Mouse (Mus musculus) limb, embryonic 15.5 days (tissue): Measurements from ENCODE around the gene Cplx2. TPM values are rescaled to one million over a fixed set of nuclear protein-coding genes. Genes with fewer than 3 reads are reported as not detected.
A peak's percentile ranks its signal among the peaks of the same experiment; 100 is the strongest.

Experiments used
- ATAC-seq: fragments of 200-750 bp; cut with Nextera tagmentation; 2 replicates; pipeline ENCODE4 v1.8.0; 2017; ENCODE audit warnings: low read depth, moderate TSS enrichment; ENCODE audit not compliant: insufficient number of reproducible peaks, low FRiP score, low TSS enrichment
- H3K27ac ChIP-seq: fragments of 300-500 bp; sonication (generic); 2 replicates; pipeline ENCODE4 v1.5.1; 2015; ENCODE audit warnings: moderate library complexity, mild to moderate bottlenecking, inconsistent platforms
- H3K27me3 ChIP-seq: fragments of 300-500 bp; sonication (generic); 2 replicates; pipeline ENCODE4 v1.6.1; 2015; ENCODE audit warnings: inconsistent platforms
- H3K36me3 ChIP-seq: fragments of 300-500 bp; sonication (generic); 2 replicates; pipeline ENCODE4 v1.6.1; 2015; ENCODE audit warnings: inconsistent platforms
- H3K4me1 ChIP-seq: fragments of 300-500 bp; sonication (generic); 2 replicates; pipeline ENCODE4 v1.6.1; 2015; ENCODE audit warnings: inconsistent platforms
- H3K4me2 ChIP-seq: fragments of 300-500 bp; sonication (generic); 2 replicates; pipeline ENCODE4 v1.6.1; 2015; ENCODE audit warnings: mild to moderate bottlenecking, inconsistent platforms
- H3K4me3 ChIP-seq: fragments of 300-500 bp; sonication (generic); 2 replicates; pipeline ENCODE4 v1.5.1; 2015; ENCODE audit warnings: mild to moderate bottlenecking, inconsistent platforms
- H3K9ac ChIP-seq: fragments of 300-500 bp; sonication (generic); 2 replicates; pipeline ENCODE4 v1.6.1; 2015; ENCODE audit warnings: inconsistent platforms
- H3K9me3 ChIP-seq: fragments of 300-500 bp; sonication (generic); 2 replicates; pipeline ENCODE4 v1.6.1; 2016; ENCODE audit warnings: inconsistent platforms
- WGBS: fragments of 180-500 bp; shearing (Covaris S2); methylation state at CpG from one replicate; pipeline ENCODE4 v1.1.7; 2015; 5-methylcytosine and 5-hydroxymethylcytosine counted together
- polyA plus RNA-seq: library from polyadenylated mRNA; unstranded; fragments of >200 nt; fragmentation: Nextera tagmentation; extraction: Ambion mirVana; gene quantifications from 2 replicates; pipeline ENCODE4 v1.2.1, GENCODE M21; 2015

Gene Cplx2
- polyA plus RNA-seq, 1 experiment from 2014 or later = 3.9 TPM

DNA sequence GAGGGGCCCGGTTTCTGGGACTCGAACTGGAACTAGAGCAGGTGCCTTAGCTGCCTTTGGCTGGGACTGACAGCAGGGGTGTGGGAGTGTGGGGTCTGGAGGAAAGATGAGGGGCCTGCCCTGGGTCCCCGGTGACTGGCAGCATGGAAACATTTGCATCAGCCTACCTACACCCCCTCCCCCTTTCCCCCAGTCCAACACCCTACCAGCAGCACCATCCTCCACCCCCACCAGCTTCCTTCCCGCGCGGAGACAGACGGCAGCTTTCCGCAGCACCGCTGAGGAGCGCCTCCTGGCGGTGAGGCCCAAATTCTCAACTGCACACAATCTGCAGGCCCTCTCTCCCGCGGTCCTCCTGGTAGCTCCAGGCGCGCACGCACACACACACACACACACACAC, 1.5 kb downstream of the Cplx2 start:
- H3K27me3 ChIP-seq = peaks cover 53% of the 10 kb centered on the region
- H3K36me3 ChIP-seq = no peaks in the 10 kb centered on the region
- H3K9ac ChIP-seq = no peak overlapping the region
- ATAC-seq = no peak
- WGBS = 3% methylated on average over 10 of the region's 16 CpGs
- peaks cover 36% of the 10 kb centered on the region for H3K4me1 ChIP-seq
- no peak overlapping the region for H3K27ac ChIP-seq
- H3K4me3 ChIP-seq = no peak overlapping the region
- H3K4me2 ChIP-seq = 0 out of 2 replicates have a peak overlapping the region, but pooled peaks have one; percentile 7
- H3K9me3 ChIP-seq = no peaks in the 10 kb centered on the region

DNA sequence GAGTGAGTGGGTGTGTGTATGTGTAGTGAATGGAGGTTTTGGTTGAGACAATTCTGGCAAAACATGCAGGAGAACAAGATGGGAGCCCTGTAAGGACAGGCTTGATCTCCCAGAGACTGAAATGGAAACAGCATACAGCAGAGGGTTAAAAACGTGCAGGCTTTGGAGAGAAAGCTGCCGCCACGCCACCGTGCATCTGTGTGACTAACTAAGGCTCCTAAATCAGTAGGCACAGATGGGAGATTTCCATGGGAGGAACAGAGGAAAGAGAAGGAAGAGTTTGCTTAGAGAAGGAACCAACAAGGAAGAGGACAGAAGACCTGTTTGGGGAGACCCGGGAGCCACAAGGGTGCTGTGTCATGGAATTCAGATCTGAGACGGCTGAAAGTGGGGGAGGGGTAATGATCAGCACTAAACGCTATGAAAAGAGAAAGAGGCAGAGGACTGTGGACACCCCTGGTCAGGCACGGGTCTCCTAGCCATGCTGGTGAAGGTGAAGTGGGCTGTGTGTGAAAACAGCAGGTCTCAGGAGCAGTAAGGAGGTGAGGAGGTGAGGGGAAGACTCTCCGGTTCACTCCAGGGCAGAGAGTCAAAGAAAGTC, 3.1 kb downstream of the Cplx2 start:
- Histone ChIP-seq H3K27ac (no peak overlapping the region), H3K27me3 (peaks cover 48% of the 10 kb centered on the region), H3K4me2 (no peak overlapping the region), H3K36me3 (no peaks in the 10 kb centered on the region), H3K9ac (no peak overlapping the region), H3K9me3 (no peaks in the 10 kb centered on the region), H3K4me3 (no peak overlapping the region), H3K4me1 (peaks cover 36% of the 10 kb centered on the region)
- WGBS = 41% methylated on average over 9 of the region's 9 CpGs
- no peak for ATAC-seq

DNA sequence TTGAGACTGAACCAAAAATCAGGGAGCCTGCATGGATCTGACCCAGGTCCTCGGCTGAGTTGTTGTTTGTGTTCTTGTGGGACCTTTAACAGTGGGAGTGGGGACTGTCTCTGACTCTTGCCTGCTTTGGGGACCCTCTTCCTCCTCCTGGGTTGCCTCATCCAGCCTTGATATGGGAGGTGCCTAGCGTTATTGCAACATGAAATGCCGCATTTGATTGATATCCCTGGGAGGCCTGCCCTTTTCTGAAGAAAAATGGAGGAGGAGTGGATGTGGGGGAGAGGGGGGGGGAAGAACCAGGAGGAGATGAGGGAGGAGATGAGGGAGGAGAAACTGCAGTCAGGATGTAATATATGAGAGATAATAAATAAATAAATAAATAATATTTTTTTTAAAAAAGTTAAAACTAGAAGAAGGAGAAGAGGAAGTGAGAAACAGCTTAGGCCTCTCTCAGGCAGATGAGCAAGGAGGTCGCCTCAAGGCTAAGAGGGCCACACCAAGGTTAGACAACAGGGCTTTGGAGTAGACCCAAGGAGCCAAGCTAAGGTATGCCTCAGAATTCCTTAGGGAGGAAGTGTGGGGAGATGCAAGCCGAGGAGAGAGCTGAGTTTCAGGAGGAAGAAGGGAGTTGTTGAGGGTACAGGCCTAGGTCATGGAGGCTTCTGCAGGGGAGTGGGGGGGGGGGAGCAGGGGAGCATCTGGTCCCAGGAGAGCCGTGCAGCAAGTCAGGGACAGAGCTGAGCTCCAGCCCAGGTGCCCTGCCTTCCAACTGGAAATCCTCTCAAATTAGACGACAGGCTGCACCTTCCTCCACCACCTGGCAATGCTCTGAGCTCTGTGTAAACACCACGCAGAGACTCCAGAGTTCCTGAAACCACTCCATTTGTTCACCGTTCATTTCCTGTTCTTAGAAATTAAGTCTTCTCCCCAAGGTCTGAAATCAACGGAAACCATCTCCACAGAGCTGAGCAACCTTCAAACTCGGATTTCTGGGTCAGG, 4.6 kb downstream of the Cplx2 start:
- 43% methylated on average over 11 of the region's 11 CpGs for WGBS
- Histone ChIP-seq H3K27ac (no peak overlapping the region), H3K9me3 (no peaks in the 10 kb centered on the region), H3K4me1 (peaks cover 29% of the 10 kb centered on the region), H3K4me3 (no peak overlapping the region), H3K9ac (no peak overlapping the region), H3K36me3 (no peaks in the 10 kb centered on the region), H3K4me2 (no peak overlapping the region), H3K27me3 (peaks cover 35% of the 10 kb centered on the region)
- ATAC-seq = no peak

DNA sequence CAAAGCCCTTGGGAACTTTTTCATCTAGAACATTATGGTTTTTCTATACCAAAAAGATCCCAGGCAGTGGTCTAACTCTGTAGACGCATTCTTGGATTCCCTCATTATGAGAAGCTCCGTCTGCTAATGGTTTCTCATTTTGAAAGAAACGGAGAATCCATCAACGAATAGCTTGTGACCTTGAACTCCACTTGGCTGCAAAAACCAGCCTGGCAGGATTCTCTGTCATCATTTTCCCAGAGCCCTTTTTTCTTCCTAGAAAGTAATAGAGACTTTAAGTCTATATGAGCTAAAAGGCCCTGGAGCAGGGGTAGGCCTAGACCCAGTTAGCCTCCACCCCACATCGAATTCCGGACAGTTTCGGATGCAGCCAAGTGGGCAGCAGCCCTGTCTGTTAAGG, 5.6 kb downstream of the Cplx2 start:
- 68% methylated on average over 7 of the region's 7 CpGs for WGBS
- peaks cover 20% of the 10 kb centered on the region for H3K4me1 ChIP-seq
- no peak for ATAC-seq

DNA sequence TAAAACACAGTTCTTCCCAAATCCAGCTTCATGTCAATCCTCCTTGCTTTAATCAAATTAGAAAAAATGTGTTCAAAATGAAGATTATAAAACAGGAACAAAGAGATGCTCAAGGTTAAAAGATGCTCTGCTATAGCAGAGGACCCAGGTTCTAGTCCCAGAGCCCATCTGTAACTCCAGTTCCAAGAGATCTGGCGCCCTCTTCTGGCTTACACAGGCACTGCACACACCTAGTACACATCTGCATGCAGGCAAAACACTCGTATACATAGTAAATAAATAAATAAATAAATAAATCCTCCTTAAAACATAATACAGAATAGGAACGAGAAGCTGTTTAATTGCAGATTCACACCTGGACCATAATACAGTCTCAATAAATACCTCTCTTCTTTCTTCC, 6.9 kb downstream of the Cplx2 start:
- no peaks in the 10 kb centered on the region for H3K9me3 ChIP-seq
- no peak overlapping the region for H3K4me2 ChIP-seq
- peaks cover 9% of the 10 kb centered on the region; the same call in 1 of the 2 replicates for H3K4me1 ChIP-seq
- no peak overlapping the region for H3K9ac ChIP-seq
- H3K27ac ChIP-seq = no peak overlapping the region
- no peak for ATAC-seq
- no peaks in the 10 kb centered on the region for H3K36me3 ChIP-seq
- H3K27me3 ChIP-seq = 0 out of 2 replicates have a peak, but pooled peaks cover 19% of the 10 kb centered on the region
- no peak overlapping the region for H3K4me3 ChIP-seq
- 60% methylated on average over 3 of the region's 3 CpGs for WGBS

More for the DNA sequence above, 5.6 kb downstream of the Cplx2 start:
- H3K4me2 ChIP-seq = no peak overlapping the region
- H3K27ac ChIP-seq = peak overlapping the region; percentile 33; the same call in 1 of the 2 replicates
- peaks cover 28% of the 10 kb centered on the region for H3K27me3 ChIP-seq
- no peak overlapping the region for H3K4me3 ChIP-seq
- H3K36me3 ChIP-seq = no peaks in the 10 kb centered on the region
- H3K9ac ChIP-seq = no peak overlapping the region
- H3K9me3 ChIP-seq = no peaks in the 10 kb centered on the region

DNA sequence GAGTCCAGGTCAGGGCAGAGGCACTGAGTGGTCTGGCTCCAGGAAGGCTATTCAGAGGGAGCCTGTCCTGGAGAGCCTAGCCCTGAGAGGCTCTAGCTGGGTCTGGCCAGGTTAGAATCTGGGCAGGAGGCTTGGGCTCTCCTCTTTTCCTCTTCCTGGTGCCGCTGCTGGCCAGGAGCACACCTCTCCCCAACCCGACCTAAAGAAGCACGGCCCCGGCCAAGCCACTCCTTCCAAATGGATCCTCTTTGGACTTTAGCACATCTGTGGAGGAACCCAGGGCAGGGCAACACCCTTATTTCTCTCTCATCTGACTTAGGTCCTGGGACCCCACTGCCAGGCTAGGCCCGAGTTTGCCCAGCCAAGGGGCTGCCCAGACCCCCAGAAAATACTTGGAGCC, 9.3 kb downstream of the Cplx2 start:
- peaks cover 17% of the 10 kb centered on the region; the same call in 1 of the 2 replicates for H3K4me1 ChIP-seq
- no peaks in the 10 kb centered on the region for H3K9me3 ChIP-seq
- H3K9ac ChIP-seq = no peak overlapping the region
- WGBS = 87% methylated on average over 4 of the region's 5 CpGs
- H3K4me3 ChIP-seq = no peak overlapping the region
- H3K4me2 ChIP-seq = no peak overlapping the region
- ATAC-seq = no peak
- no peaks in the 10 kb centered on the region for H3K36me3 ChIP-seq
- peaks cover 6% of the 10 kb centered on the region; the same call in 1 of the 2 replicates for H3K27me3 ChIP-seq
- H3K27ac ChIP-seq = no peak overlapping the region

DNA sequence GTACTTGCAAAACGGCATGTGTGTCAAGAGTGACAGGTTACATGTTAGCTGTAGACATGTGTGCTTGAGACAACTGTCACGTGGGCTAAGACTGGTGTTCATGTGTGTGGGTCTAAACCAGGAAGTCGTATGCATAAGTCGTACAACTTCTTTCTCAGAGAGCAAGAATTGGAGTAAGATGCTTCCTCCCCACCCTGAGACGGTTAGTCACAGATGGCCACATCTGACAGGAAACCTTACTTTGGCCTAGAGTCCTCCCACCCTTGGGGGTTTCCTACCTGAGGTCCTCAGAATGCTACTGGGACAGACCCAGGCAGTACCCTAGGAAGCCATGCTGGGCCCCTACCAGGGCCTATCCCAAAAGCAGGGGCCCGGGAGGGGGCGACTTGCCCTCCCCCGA, 10.2 kb downstream of the Cplx2 start:
- ATAC-seq = no peak
- Histone ChIP-seq H3K27me3 (peaks cover 10% of the 10 kb centered on the region; the same call in 1 of the 2 replicates), H3K4me3 (no peak overlapping the region), H3K9ac (no peak overlapping the region), H3K36me3 (no peaks in the 10 kb centered on the region), H3K4me2 (no peak overlapping the region), H3K27ac (no peak overlapping the region), H3K4me1 (peaks cover 11% of the 10 kb centered on the region; the same call in 1 of the 2 replicates), H3K9me3 (no peaks in the 10 kb centered on the region)
- 84% methylated on average over 8 of the region's 8 CpGs for WGBS

DNA sequence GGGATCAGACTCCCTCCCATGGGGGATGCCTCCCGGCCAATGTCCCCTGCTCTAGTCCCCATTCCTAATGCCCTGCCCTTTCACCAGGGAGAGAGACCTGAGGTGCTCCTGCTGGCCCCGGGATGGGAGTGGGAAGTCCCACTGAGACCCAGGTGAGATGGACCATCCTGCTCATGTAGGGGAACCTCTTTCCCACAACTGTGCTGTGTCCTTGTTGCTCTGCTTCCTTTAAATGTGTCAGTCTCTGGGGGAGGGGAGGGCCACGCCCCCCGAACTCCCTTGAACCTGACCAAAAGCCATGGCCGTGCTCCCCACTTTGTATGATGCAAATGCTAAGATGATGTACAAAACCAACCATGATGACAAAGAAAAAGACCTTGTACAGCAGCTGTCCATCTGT, 12.4 kb downstream of the Cplx2 start:
- no peak for ATAC-seq
- Histone ChIP-seq H3K36me3 (no peaks in the 10 kb centered on the region), H3K4me1 (0 out of 2 replicates have a peak, but pooled peaks cover 7% of the 10 kb centered on the region), H3K9ac (no peak overlapping the region), H3K4me3 (no peak overlapping the region), H3K9me3 (no peaks in the 10 kb centered on the region), H3K27me3 (peaks cover 14% of the 10 kb centered on the region; the same call in 1 of the 2 replicates), H3K27ac (no peak overlapping the region), H3K4me2 (no peak overlapping the region)
- WGBS = 78% methylated on average over 5 of the region's 5 CpGs

DNA sequence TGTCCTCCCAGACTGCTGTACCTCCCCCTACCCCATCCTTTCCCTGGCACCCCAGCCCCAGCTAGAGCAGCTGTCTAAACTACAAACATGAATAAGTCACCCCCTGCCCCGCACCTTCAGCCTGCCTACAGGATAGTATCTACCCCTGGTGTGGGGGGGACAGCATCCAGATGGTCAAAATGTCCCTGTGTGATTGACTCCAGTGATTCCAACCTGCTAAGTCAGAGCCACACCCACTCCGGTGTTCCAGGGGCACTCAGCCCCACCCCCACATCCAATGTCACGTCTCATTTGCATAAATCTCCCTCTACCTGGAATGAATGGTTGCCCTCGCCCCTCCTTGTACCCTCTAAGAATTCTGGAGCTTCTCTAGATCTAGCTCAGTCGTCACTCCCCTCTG, 13.4 kb downstream of the Cplx2 start:
- no peak for ATAC-seq
- no peaks in the 10 kb centered on the region for H3K36me3 ChIP-seq
- H3K9ac ChIP-seq = no peak overlapping the region
- no peak overlapping the region for H3K4me2 ChIP-seq
- no peak overlapping the region for H3K4me3 ChIP-seq
- H3K27ac ChIP-seq = no peak overlapping the region
- 29% methylated on average over 5 of the region's 5 CpGs for WGBS
- H3K4me1 ChIP-seq = 0 out of 2 replicates have a peak, but pooled peaks cover 7% of the 10 kb centered on the region
- H3K9me3 ChIP-seq = no peaks in the 10 kb centered on the region
- H3K27me3 ChIP-seq = peaks cover 14% of the 10 kb centered on the region; the same call in 1 of the 2 replicates

DNA sequence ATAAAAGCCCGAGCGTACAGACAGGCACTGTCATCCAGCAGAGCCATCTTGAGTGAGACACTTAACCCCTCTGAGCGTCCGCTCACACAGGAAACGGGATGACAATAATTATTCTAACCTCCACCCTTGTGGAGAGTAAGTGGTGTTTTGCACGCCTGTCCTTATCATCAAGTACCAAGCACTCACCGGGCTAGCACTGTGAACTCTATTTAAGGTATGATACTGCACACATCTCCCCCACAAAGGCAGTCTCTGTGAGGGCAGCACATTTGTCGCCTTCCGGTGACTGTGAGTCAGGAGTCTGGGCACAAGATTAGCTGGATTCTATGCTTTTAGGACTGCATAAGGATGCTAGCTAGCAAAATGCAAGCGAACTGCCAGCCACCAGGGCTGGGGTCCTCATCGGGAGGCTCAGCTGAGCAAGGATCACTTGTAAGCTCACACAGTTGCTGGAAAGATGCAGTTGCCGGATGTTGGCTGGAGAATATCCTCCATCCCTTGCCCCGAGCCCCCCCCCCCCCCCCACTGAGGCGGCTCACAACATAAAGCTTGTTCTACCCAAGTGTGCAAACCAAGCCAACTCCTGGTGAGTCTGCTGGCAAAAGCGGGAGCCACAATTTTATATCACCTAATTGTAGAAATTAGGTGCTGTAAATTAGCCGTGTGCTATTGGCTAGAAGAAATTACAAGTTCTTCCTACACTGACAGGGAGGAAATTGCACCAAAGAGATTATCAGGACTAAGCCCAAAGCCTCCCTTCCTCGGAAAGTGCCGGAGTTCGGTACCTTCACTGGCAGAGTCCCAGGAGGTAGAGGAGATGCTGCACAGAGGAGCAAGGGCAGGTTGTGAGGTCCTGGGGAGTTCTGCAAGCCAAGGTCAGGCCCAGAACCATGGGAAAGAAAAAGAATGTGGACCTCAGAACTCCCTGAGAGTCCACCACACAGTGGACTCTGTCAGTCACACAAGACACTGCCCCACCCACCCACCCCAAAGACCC, 14.2 kb downstream of the Cplx2 start:
- Histone ChIP-seq H3K27ac (no peak overlapping the region), H3K4me2 (no peak overlapping the region), H3K9me3 (no peaks in the 10 kb centered on the region), H3K27me3 (peaks cover 12% of the 10 kb centered on the region; the same call in 1 of the 2 replicates), H3K36me3 (no peaks in the 10 kb centered on the region), H3K4me1 (peaks cover 12% of the 10 kb centered on the region; the same call in 1 of the 2 replicates), H3K9ac (no peak overlapping the region), H3K4me3 (no peak overlapping the region)
- ATAC-seq = no peak
- WGBS = 44% methylated on average over 19 of the region's 19 CpGs

DNA sequence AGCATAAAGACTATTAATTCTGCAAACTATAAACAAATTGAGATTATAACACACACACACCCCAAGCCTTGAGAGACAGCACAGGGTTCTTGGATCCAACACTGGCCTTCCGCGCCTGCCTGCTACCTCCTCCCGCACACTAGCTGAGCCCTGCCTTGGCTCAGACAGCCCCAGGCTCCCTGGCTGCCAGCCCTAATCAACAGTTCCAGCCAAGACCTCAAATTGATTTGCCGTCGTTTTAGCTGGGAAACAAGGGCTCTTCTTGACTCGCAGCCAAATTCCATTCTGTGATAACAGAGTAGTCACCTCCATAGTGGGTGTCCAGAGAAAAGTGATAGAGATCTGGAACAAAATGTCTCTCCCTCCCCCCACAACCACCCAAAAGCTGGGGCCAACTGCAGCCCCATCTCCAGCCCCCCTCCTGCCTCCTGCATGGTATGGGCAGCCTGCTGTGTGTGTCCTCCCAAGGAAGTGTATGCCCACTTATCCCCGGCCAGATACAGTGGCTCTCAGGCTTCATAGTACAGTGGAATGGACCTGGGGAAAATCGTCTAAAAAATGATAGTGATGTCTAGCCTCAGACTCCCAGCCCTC, 18.9 kb downstream of the Cplx2 start:
- Histone ChIP-seq H3K27ac (peak overlapping the region; percentile 35; the same call in 1 of the 2 replicates), H3K9ac (no peak overlapping the region), H3K4me2 (no peak overlapping the region), H3K27me3 (peaks cover 8% of the 10 kb centered on the region; the same call in 1 of the 2 replicates), H3K4me3 (no peak overlapping the region), H3K4me1 (peaks cover 12% of the 10 kb centered on the region; the same call in 1 of the 2 replicates), H3K36me3 (no peaks in the 10 kb centered on the region), H3K9me3 (no peaks in the 10 kb centered on the region)
- no peak for ATAC-seq
- WGBS = 32% methylated on average over 8 of the region's 8 CpGs
